Mouse (Mus musculus): ENCODE measurements around the gene Ankrd33b.

DNA sequence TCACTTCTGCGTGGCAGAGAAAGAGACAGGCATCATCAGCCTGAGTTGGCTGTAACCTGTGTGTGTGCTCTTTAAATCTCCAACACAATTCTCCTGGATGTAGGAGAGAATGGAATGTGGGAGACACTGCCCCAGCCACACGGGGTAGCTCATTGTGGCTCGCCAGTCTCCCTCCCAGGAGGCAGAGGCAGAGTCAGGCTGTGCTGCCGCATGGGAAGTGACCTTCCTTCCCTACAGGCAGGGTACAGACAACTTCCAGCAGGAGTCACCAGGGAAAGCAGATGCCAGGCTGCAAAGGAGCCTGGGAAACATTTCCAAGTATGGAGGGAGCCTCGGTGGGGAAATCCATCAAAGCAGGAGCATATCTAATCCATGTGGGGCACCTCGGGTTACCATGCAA, 62.3 kb downstream of the Ankrd33b start:
- TF ChIP-seq CTCF (IDR thresholded peaks at IDR 0.05; ENCODE audit: low read depth, low read length) = no peak
- no peak for TF ChIP-seq POLR2A (IDR thresholded peaks at IDR 0.05; ENCODE audit: extremely low read depth, insufficient read depth, low read length)
